Mouse (Mus musculus): ENCODE data around the gene Fev. TPM values are rescaled to one million over a fixed set of nuclear protein-coding genes. Genes with fewer than 3 reads are reported as not detected.

Gene Fev
- total RNA-seq, 4 experiments from 2014 or later: not detected

DNA sequence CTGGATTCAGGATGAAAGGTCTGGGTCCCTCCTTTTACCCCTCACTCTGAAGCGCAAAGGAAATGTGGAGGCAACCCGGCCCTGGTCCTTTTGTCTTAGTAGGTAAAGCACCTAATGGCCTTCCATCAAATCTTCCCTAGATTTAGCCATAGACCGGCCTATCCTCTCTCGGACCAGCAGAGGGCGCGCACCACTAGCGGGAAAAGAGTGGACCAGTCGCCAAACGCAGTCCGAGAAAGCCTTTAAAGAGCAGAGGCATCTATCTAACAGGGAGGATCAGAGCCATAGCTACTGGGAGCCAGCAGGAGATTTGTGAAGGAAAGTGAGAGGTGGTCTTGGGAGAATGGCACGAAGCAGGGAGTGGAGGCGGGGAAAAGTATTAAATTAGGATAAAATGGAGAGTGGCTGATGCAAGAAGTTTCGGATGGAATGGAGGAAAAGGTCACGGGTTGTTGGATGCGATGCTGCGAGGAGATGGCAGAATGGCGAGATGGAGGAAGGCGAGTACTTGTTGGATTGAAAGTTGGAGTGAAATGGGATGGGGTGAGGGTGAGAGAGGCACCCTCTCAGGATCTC is 4.3 kb downstream of the Fev start:
- peak; percentile 44 to 63 for DNase-seq (ENCODE audit: low spot score in 2 of 2)

- DNase-seq (ENCODE audit: low spot score in 2 of 2): no peak
These were observed 8.0 kb downstream of the Fev start for GRCm38 (mm10) chr1:74877199-74877598.

DNA sequence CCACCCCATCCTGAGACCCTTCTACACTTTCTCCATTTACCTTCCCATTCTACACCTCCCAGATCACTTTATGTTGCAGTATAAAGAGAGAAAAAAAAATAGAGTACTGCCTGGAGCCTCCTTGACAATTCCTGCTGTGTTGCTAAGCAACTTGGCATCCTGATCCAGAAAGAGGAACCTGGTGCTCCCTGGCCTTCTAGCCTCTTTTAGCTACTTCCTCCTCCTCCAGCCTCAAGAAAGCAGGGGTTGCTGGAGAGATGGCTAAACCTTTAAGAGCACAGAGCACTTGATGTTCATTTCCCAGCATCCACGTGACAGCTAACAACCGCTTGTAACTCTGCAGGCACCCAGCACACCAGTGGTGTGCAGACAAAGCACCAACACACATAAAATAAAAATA is 13.0 kb downstream of the Fev start:
- no peak for DNase-seq (ENCODE audit: low spot score in 2 of 2)

GRCm38 (mm10) chr1:74861783-74862182 is 23.4 kb downstream of the Fev start:
- no peak for DNase-seq (ENCODE audit: low spot score in 2 of 2)

DNA sequence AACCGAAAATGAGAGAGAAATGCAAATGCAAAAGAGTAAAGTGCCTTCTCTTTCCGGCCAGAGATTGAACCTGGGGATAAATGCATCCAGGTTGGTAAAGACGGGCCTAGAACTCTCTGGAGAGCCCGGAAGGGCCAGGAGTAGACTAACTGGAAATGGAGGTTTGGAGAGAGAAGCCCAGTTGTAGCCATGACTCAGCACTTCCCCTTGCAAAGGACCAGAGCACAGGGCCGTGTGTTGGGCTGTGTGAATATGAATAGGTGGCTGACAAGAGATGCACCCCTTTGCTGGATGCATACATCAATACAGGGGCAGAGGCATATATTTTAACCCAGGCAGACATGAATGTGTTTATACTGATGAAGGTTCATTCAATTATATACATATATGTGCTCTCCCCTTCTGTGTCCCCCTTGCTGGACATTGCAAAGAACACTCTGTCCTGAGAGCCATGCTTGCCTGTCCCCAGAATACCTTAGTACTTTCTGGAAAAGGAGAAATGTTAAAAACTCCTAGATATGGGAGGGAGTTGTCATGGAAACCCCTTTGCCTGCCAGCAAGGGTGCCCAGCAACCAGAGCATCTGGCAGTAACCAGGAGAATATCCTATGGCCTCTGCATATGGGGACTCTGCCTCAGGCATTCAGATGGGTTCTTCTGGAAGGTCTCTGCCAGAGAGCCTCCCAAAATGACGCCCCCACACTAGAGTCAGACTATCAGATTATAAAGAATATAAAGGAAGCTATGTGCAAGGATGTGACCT is 25.8 kb downstream of the Fev start:
- DNase-seq (ENCODE audit: low spot score in 2 of 2): peak; percentile 26 to 44

- no peak for DNase-seq (ENCODE audit: low spot score in 2 of 2)
These were observed 26.4 kb downstream of the Fev start for GRCm38 (mm10) chr1:74858805-74859204.

DNA sequence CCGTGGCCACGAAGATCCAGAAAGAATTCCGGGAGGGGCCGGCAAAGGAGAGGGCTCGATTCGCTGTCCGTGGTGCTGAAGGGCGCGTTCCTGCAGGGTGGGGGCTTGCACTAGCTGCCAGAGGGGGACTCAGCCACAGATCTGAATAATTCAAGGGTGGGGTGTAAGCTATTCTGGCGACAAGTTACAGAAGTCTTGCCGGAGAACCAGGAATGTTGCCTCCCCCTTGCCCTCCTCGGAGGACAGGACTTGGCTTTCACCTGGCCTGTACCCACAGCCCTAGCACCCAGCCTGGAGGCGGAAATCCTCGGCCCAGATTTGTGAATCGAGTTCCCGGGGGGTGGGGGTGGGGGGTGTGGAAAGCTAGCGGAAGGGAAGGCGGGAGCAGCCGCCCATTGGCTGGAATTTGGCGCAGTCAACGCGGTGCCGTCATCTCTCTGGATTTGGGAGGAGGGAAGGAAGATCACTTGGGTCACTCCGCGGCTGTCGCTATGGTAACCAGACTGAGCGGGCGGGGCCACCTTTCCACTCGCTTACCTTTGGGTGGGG is 27.0 kb downstream of the Fev start:
- DNase-seq (ENCODE audit: low spot score in 2 of 2): peak; percentile 88 to 89

GRCm38 (mm10) chr1:74857677-74858076 is 27.5 kb downstream of the Fev start:
- DNase-seq (ENCODE audit: low spot score in 2 of 2): peak in 1 of 2 experiments; percentile 15

DNA sequence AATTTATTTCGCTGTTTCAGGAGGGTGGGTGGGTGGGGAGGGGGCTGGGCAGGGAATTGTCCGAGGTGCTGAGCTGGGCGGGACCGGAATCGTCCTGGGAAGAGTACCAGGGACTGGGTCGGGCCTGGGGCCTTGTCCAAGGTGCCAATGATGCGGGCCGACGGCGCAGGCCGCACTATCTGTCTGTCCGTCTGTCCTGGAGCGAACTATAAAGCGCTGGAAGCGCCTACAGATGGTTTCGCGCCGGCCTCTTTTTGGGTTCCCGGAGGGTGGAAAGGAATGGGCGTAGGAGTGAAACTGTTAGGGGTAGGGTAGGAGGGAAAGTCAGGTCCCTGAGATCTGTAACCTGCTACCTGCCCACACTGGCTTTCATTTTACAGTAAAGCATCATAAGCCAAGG is 28.0 kb downstream of the Fev start:
- DNase-seq (ENCODE audit: low spot score in 2 of 2): no peak

DNA sequence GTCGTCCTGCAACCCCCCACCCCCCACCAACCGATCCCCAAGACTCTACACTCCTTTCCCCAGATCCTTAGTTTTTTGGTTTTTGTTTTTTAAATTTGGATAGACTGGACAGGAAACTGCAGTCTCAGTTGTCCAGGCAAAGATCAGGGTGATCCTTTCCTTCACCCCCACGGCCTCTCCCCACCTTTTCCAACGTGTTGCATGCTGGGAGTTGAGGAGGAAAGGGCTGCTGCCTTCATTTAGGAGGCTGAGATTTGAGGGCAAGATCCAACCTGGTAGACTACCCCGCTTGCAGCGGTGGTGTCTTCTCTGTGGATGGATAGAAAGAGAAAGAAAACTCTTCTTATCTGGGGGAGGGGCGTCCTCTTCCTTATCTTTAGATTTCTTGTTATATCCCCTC is 28.4 kb downstream of the Fev start:
- no peak for DNase-seq (ENCODE audit: low spot score in 2 of 2)

DNA sequence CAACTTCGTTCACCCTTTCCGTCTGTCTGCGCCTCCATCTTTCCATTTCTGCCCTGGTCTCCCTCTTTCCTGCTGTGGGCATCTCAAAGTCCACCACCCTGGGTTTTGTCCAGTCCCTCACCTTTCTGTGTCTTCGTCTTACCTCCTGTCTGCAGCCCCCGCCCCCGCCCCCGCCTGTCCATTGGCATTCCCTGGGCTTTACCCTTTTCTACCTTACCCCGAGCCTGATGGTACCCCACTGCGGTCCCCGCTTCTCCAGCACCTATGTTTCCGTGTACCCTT is 28.8 kb downstream of the Fev start:
- no peak for DNase-seq (ENCODE audit: low spot score in 2 of 2)

- DNase-seq (ENCODE audit: low spot score in 2 of 2): peak in 1 of 2 experiments; percentile 23
These were observed 29.4 kb downstream of the Fev start for GRCm38 (mm10) chr1:74855651-74856438.

GRCm38 (mm10) chr1:74855156-74855555 is 30.1 kb downstream of the Fev start:
- DNase-seq (ENCODE audit: low spot score in 2 of 2): peak in 1 of 2 experiments; percentile 23

DNA sequence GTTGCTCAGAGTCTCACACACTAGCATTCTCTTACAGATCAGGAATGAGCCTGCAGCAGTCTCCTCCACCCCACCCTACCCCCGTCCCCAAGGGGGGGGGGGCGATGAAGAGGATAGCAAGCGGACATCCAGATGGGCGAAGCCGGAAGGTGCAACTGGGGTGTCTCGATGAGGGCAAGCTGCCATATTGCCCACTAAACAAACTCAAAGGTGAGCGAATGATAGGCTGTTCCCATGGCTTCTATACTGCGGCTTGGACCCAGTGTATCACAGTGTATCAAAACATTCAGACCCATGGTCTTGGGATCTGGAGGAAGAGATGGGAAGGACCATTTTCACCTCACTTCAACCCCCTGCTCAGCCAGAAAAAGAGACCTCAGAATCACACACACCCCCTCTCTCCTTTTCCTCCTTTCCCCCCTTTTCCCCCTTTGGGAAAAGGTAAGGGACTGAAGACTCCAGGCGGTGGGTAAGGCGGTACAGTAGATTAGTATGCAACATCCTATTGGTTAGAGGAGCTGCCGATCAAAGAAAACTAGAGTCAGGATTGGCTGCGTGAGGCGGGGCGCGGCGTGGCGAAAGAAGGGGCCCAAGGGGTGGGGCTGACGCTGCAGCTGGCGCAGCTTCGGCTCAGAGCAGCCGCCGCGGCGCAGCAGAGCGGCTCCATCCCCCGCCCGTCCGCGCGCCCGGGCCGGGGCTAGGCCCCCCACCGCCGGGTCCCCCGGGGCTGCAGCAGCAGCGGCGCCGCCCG is 30.7 kb downstream of the Fev start, which contains the start of gene Cdk5r2:
Gene Cdk5r2, plus strand, starts transcription at position 629 of the 751 bp plus-strand sequence.
- peak; percentile 93 to 94 for DNase-seq (ENCODE audit: low spot score in 2 of 2)

- DNase-seq (ENCODE audit: low spot score in 2 of 2): peak in 1 of 2 experiments; percentile 36
These were observed 34.0 kb downstream of the Fev start for GRCm38 (mm10) chr1:74851001-74851775.

- peak; percentile 63 to 64 for DNase-seq (ENCODE audit: low spot score in 2 of 2)
These were observed 35.0 kb downstream of the Fev start for GRCm38 (mm10) chr1:74850251-74850650.

GRCm38 (mm10) chr1:74848946-74849345 is 36.3 kb downstream of the Fev start:
- no peak for DNase-seq (ENCODE audit: low spot score in 2 of 2)

DNA sequence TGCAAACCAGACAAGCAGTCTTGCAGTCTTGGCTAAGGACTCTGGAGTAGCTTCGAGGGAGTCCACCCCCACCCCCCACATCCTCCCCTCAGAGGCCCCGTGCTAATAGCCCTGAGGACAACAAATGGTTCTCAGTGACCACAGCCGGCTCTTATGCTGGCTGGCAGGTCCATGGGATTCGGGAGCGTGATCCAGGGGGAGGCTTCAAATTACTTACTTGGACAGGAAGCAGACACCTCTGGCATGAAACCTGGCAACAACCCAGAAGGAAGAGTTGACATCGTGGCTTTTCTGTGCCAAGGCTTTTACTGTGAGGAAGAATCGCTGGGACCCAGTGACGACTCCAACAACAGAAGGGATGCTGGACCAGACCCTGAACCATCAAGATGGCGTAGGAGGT is 38.9 kb downstream of the Fev start:
- no peak for DNase-seq (ENCODE audit: low spot score in 2 of 2)

DNA sequence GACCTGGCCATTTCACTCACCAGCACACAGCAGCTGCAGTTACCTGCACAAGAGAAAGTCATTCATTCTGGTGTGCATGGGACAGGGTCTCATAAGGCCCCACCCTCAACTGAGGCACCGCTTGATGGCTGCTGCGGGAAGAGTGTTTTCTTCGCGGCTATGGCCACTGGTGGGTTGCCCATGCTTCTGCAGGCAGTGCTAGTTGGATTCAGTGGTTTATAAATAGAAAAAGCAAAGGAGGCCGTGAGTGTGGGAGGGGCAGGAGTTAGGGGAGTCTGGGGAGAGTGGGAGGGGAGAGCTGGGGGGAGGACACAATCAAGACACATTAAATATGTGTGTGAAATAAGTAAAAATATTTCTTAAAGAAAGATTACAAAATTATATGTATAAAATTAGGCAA is 42.1 kb downstream of the Fev start:
- DNase-seq (ENCODE audit: low spot score in 2 of 2): no peak

DNA sequence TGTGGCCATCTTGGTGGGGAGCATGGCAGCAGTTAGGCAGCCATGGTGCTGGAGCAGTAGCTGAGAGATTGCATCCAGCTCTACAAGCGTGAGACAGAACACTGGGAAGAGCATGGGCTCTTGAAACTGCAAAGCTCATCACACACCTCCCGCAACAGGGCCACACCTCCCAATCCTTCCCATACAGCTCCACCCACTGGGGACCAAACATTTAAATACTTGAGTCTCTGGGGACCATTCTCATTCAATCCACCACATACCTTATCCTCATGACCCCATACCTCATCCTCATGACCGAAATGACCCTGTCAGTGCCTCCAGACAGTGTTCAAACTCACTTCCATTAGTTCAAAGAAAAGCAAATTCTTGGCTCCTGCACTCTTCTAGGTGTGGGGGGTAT is 52.0 kb downstream of the Fev start:
- DNase-seq (ENCODE audit: low spot score in 2 of 2): no peak

All from layer of hippocampus, adult 8-10 months (tissue).